Mouse (Mus musculus) erythroblast, adult 5-6 weeks (primary cell): ENCODE data around the gene Mutyh. TPM values are rescaled to one million over a fixed set of nuclear protein-coding genes. Genes with fewer than 3 reads are reported as not detected.

Experiments
- total RNA-seq, 2 experiments: library from RNA; stranded (forward) in 1 of 2; stranded (reverse) in 1 of 2; fragments of 150-400 nt in 1 of 2; fragments of 200-764, 138-1000 nt in 1 of 2; gene quantifications; 2 replicates each; pipeline versions ENCODE4 v1.2.3 to v1.2.4; 2015 to 2017; ENCODE audit warnings: low replicate concordance in 2 of 2

The Mutyh gene
- total RNA-seq, 2 experiments from 2014 or later, result 0.43 to 0.58 TPM

Other genes starting within 250 kb of the Mutyh start
- gene Ccdc17, start 211.1 kb upstream of the Mutyh start, total RNA-seq (2015; ENCODE audit: low replicate concordance), result 1.5 and 3.8 TPM in 2 replicates
- gene Ccdc17, start 211.1 kb upstream of the Mutyh start, total RNA-seq (2017; ENCODE audit: low replicate concordance), result 2.0 and 2.1 TPM in 2 replicates
- 34.0 and 54.8 TPM in 2 replicates for gene Nasp, start 179.8 kb upstream of the Mutyh start, total RNA-seq (2015; ENCODE audit: low replicate concordance)
- gene Nasp, start 179.8 kb upstream of the Mutyh start, total RNA-seq (2017; ENCODE audit: low replicate concordance), result 92.9 and 99.7 TPM in 2 replicates
- gene Akr1a1, start 156.0 kb upstream of the Mutyh start, total RNA-seq (2015; ENCODE audit: low replicate concordance), result 110 and 156 TPM in 2 replicates
- gene Akr1a1, start 156.0 kb upstream of the Mutyh start, total RNA-seq (2017; ENCODE audit: low replicate concordance), result 108 and 173 TPM in 2 replicates
- gene Prdx1, start 122.2 kb upstream of the Mutyh start, total RNA-seq (2015; ENCODE audit: low replicate concordance), result 71.5 and 92.4 TPM in 2 replicates
- 30.1 and 52.6 TPM in 2 replicates for gene Prdx1, start 122.2 kb upstream of the Mutyh start, total RNA-seq (2017; ENCODE audit: low replicate concordance)
- gene Mmachc, start 99.3 kb upstream of the Mutyh start, total RNA-seq (2015; ENCODE audit: low replicate concordance), result 4.2 and 4.4 TPM in 2 replicates
- 1.8 and 5.4 TPM in 2 replicates for gene Mmachc, start 99.3 kb upstream of the Mutyh start, total RNA-seq (2017; ENCODE audit: low replicate concordance)
- gene Ccdc163, start 99.2 kb upstream of the Mutyh start, total RNA-seq (2015; ENCODE audit: low replicate concordance), result 6.5 and 7.3 TPM in 2 replicates
- gene Ccdc163, start 99.2 kb upstream of the Mutyh start, total RNA-seq (2017; ENCODE audit: low replicate concordance), result 3.3 and 10.5 TPM in 2 replicates
- 5.2 and 6.5 TPM in 2 replicates for gene Tesk2, start 86.8 kb upstream of the Mutyh start, total RNA-seq (2015; ENCODE audit: low replicate concordance)
- 7.8 and 9.2 TPM in 2 replicates for gene Tesk2, start 86.8 kb upstream of the Mutyh start, total RNA-seq (2017; ENCODE audit: low replicate concordance)
- 8.6 and 10.4 TPM in 2 replicates for gene Toe1, start 83 bp upstream of the Mutyh start, total RNA-seq (2015; ENCODE audit: low replicate concordance)
- 14.3 and 20.5 TPM in 2 replicates for gene Toe1, start 83 bp upstream of the Mutyh start, total RNA-seq (2017; ENCODE audit: low replicate concordance)
- gene Hpdl, start 14.0 kb downstream of the Mutyh start, total RNA-seq (2015; ENCODE audit: low replicate concordance), result not detected in 2 replicates
- gene Hpdl, start 14.0 kb downstream of the Mutyh start, total RNA-seq (2017; ENCODE audit: low replicate concordance), result not detected in 2 replicates
- not detected in 2 replicates for gene Zswim5, start 69.7 kb downstream of the Mutyh start, total RNA-seq (2015; ENCODE audit: low replicate concordance)
- 0.42 TPM in 1 of 2 replicates, not detected in the other for gene Zswim5, start 69.7 kb downstream of the Mutyh start, total RNA-seq (2017; ENCODE audit: low replicate concordance)
- 731 and 769 TPM in 2 replicates for gene Urod, start 186.7 kb downstream of the Mutyh start, total RNA-seq (2015; ENCODE audit: low replicate concordance)
- gene Urod, start 186.7 kb downstream of the Mutyh start, total RNA-seq (2017; ENCODE audit: low replicate concordance), result 989 and 1,487 TPM in 2 replicates
- gene Hectd3, start 187.6 kb downstream of the Mutyh start, total RNA-seq (2015; ENCODE audit: low replicate concordance), result 5.8 and 7.9 TPM in 2 replicates
- gene Hectd3, start 187.6 kb downstream of the Mutyh start, total RNA-seq (2017; ENCODE audit: low replicate concordance), result 7.8 and 12.3 TPM in 2 replicates
- 11.9 and 20.1 TPM in 2 replicates for gene Eif2b3, start 211.7 kb downstream of the Mutyh start, total RNA-seq (2015; ENCODE audit: low replicate concordance)
- 7.2 and 10.0 TPM in 2 replicates for gene Eif2b3, start 211.7 kb downstream of the Mutyh start, total RNA-seq (2017; ENCODE audit: low replicate concordance)